Mouse (Mus musculus): ENCODE data around the gene Ciao2b.

DNA sequence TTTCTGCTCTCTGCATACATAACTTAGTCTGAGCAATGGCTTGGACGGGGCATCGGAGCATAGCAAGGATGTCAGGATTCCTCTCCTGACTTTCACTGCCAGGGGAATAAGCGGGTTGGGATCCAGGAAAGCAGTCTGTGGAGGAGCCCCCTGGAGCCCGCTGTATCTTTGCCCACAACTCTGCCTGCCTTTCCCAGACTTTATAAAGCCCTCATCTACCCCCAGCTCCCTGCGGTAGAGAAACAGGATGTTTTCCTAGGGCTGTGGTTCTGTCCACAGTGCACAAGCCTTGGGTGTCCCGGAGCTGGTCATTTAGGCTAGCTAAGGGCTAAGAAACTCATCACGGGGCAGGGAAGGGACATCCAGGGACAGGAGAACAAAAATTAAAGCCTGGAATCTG is 40.4 kb downstream of the Ciao2b start:
- TF ChIP-seq CTCF (IDR thresholded peaks at IDR 0.05) (no peak), POLR2A (IDR thresholded peaks at IDR 0.05; ENCODE audit: insufficient read depth, low read depth, low read length) (no peak), EP300 (IDR thresholded peaks at IDR 0.05; ENCODE audit: insufficient read depth, low read depth, low read length) (no peak)

Data from heart, adult 2 months (tissue).